ENCODE assay signal across 17 mouse cellular contexts in the genomic region with DNA sequence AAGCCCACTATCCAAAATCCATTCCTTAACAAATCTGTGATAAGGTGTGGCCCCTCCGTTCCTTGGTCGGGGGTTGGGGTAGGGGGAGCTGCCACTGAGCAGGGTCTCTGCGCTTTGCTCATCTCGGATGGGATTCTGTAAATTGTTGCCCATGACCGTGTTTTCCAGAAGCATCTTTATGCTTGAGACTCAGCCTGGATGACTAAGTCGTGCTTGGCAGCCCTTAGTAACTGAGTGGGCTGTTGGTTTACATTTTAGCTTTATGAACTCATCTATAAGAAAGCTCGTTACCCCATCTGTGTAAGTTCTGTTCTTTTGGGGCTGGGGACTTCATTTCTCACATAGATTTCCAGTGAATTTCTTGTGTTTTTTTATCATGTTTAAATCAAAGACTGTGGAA.
"Had no signal": no experiment of that assay in that cellular context is flagged by ENCODE, and none has a peak within 500 bp of the region (broad histone marks: within the 10 kb centered on the region; RNA-seq: fewer than 3 reads in every experiment).

No protein-coding gene starts in this region.

- ATAC-seq: lung, postnatal 0 days had no signal

- H3K4me1 ChIP-seq: limb, embryonic 10.5 days; midbrain, embryonic 10.5 days had no signal

- H3K9me3 ChIP-seq: limb, embryonic 10.5 days; liver, embryonic 15.5 days; midbrain, embryonic 10.5 days; neural tube, embryonic 15.5 days had no signal

- H3K4me2 ChIP-seq: liver, embryonic 11.5 days; liver, embryonic 15.5 days; neural tube, embryonic 15.5 days had no signal

- H3K4me3 ChIP-seq: layer of hippocampus, adult 2 months; limb, embryonic 10.5 days; liver, embryonic 15.5 days; midbrain, embryonic 10.5 days; myocyte; neural tube, embryonic 15.5 days had no signal

- H3K27me3 ChIP-seq: liver, embryonic 15.5 days; neural tube, embryonic 15.5 days had no signal

- H3K27ac ChIP-seq: kidney, postnatal 0 days; layer of hippocampus, adult 2 months; limb, embryonic 10.5 days; liver, embryonic 15.5 days; midbrain, embryonic 10.5 days; neural tube, embryonic 15.5 days had no signal

- DNase-seq: kidney, adult 11 months; kidney, adult 9 months; kidney, postnatal 4 days; lung, adult 2 months; lung, postnatal 36 days; midbrain, embryonic 14.5 days; thymus, adult 18-20 months; thymus, postnatal 14 days had no signal

- H3K9ac ChIP-seq: liver, embryonic 15.5 days; neural tube, embryonic 15.5 days had no signal
